Mouse (Mus musculus) lung, embryonic 16.5 days (tissue): ENCODE measurements around the gene Afap1l2. TPM values are rescaled to one million over a fixed set of nuclear protein-coding genes. Genes with fewer than 3 reads are reported as not detected.
A peak's percentile ranks its signal among the peaks of the same experiment; 100 is the strongest.

ENCODE experiments used
- ATAC-seq: fragments of 200-750 bp; cut with Nextera tagmentation; 2 replicates; pipeline ENCODE4 v1.8.0; 2017; ENCODE audit warnings: low read depth, mild to moderate bottlenecking, moderate library complexity
- H3K27ac ChIP-seq: fragments of 300-500 bp; sonication (generic); 2 replicates; pipeline ENCODE4 v1.5.1; 2014; ENCODE audit warnings: mild to moderate bottlenecking, control low read depth, low read length
- H3K27me3 ChIP-seq: fragments of 300-500 bp; sonication (generic); 2 replicates; pipeline ENCODE4 v1.6.1; 2014; ENCODE audit warnings: low read depth, low read length, mixed read lengths; ENCODE audit not compliant: control insufficient read depth, insufficient read depth
- H3K36me3 ChIP-seq: fragments of 300-500 bp; sonication (generic); 2 replicates; pipeline ENCODE4 v1.6.1; 2014; ENCODE audit warnings: low read length; ENCODE audit not compliant: control insufficient read depth, insufficient read depth
- H3K4me1 ChIP-seq: fragments of 300-500 bp; sonication (generic); replicated peaks from 2 replicates; pipeline ENCODE4 v1.6.1; 2014; ENCODE audit warnings: low read length, mixed read lengths; ENCODE audit not compliant: control insufficient read depth, insufficient read depth
- H3K4me2 ChIP-seq: fragments of 300-500 bp; sonication (generic); 2 replicates; pipeline ENCODE4 v1.6.1; 2014; ENCODE audit warnings: low read depth, low read length, control low read depth
- H3K4me3 ChIP-seq: fragments of 300-500 bp; sonication (generic); 2 replicates; pipeline ENCODE4 v1.5.1; 2014; ENCODE audit warnings: mild to moderate bottlenecking, low read length, control low read depth
- H3K9ac ChIP-seq: fragments of 300-500 bp; sonication (generic); 2 replicates; pipeline ENCODE4 v1.6.1; 2014; ENCODE audit warnings: low read length, control low read depth
- H3K9me3 ChIP-seq: fragments of 300-500 bp; sonication (generic); 2 replicates; pipeline ENCODE4 v1.6.1; 2016; ENCODE audit warnings: low read length; ENCODE audit not compliant: control insufficient read depth
- WGBS: fragments of 180-500 bp; shearing (Covaris S2); extraction: QIAGEN DNeasy Blood & Tissue Kit; methylation state at CpG from one replicate; pipeline ENCODE4 v1.1.7; 2014; 5-methylcytosine and 5-hydroxymethylcytosine counted together
- polyA plus RNA-seq: library from polyadenylated mRNA; unstranded; fragments of >200 nt; fragmentation: Nextera tagmentation; extraction: Ambion mirVana; gene quantifications from 2 replicates; pipeline ENCODE4 v1.2.1, GENCODE M21; 2015

The Afap1l2 gene
- polyA plus RNA-seq, 1 experiment from 2014 or later: 31.3 TPM

DNA sequence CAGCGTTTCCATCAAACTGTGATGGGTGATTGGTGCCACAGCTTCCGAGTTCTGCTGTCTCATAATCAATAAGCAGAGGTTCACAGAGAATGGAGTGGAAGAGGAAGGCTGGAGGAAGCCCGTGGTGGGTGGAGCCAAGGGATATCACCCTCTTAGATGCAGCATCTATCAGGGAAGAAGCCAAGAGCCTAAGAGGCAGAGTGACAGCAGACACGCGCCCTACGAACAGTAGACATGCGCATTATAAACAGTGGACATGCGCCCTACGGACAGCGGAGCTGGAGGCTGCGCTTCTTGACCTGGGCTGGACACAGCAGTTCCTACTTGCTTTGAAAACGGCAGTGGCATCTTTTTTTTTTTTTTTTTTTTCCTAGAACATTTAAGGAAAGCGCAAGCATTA, 53.2 kb downstream of the Afap1l2 start:
- ATAC-seq: no peak
- no peaks in the 10 kb centered on the region for H3K36me3 ChIP-seq
- WGBS: 77% methylated on average over 13 of the region's 13 CpGs
- no peaks in the 10 kb centered on the region for H3K9me3 ChIP-seq
- H3K4me2 ChIP-seq: no peak overlapping the region
- H3K27ac ChIP-seq: no peak overlapping the region
- H3K4me3 ChIP-seq: no peak overlapping the region
- no peaks in the 10 kb centered on the region for H3K27me3 ChIP-seq
- H3K9ac ChIP-seq: no peak overlapping the region
- H3K4me1 ChIP-seq: peaks cover 32% of the 10 kb centered on the region

GRCm38 (mm10) chr19:56953856-56954255, 54.2 kb downstream of the Afap1l2 start:
- Histone ChIP-seq H3K9ac (no peak overlapping the region), H3K4me1 (peaks cover 22% of the 10 kb centered on the region), H3K9me3 (no peaks in the 10 kb centered on the region), H3K27ac (peak overlapping the region; percentile 58), H3K4me2 (no peak overlapping the region), H3K27me3 (no peaks in the 10 kb centered on the region), H3K36me3 (no peaks in the 10 kb centered on the region), H3K4me3 (no peak overlapping the region)
- ATAC-seq: peak; percentile 53
- 46% methylated on average over 4 of the region's 4 CpGs for WGBS

GRCm38 (mm10) chr19:56950818-56951217, 57.2 kb downstream of the Afap1l2 start:
- no peak overlapping the region for H3K27ac ChIP-seq
- no peaks in the 10 kb centered on the region for H3K9me3 ChIP-seq
- H3K36me3 ChIP-seq: no peaks in the 10 kb centered on the region
- H3K4me3 ChIP-seq: no peak overlapping the region
- peaks cover 13% of the 10 kb centered on the region for H3K4me1 ChIP-seq
- H3K27me3 ChIP-seq: no peaks in the 10 kb centered on the region
- ATAC-seq: no peak
- H3K9ac ChIP-seq: no peak overlapping the region
- 79% methylated on average over 7 of the region's 7 CpGs for WGBS
- H3K4me2 ChIP-seq: no peak overlapping the region

- ATAC-seq: no peak
- 57% methylated on average over 8 of the region's 8 CpGs for WGBS
These were observed 58.2 kb downstream of the Afap1l2 start for GRCm38 (mm10) chr19:56949868-56950267.

GRCm38 (mm10) chr19:56947971-56948610, 59.9 kb downstream of the Afap1l2 start:
- Histone ChIP-seq H3K36me3 (no peaks in the 10 kb centered on the region), H3K4me2 (no peak overlapping the region), H3K9ac (no peak overlapping the region), H3K9me3 (peaks cover 3% of the 10 kb centered on the region), H3K4me1 (peaks cover under 1% of the 10 kb centered on the region; the same call in 1 of the 2 replicates), H3K27ac (no peak overlapping the region), H3K4me3 (no peak overlapping the region), H3K27me3 (no peaks in the 10 kb centered on the region)
- 56% methylated on average over 6 of the region's 6 CpGs for WGBS
- no peak for ATAC-seq

More at GRCm38 (mm10) chr19:56949868-56950267, 58.2 kb downstream of the Afap1l2 start:
- no peak overlapping the region for H3K9ac ChIP-seq
- H3K36me3 ChIP-seq: no peaks in the 10 kb centered on the region
- no peak overlapping the region for H3K4me2 ChIP-seq
- peaks cover 13% of the 10 kb centered on the region for H3K4me1 ChIP-seq
- H3K27me3 ChIP-seq: no peaks in the 10 kb centered on the region
- no peak overlapping the region for H3K27ac ChIP-seq
- no peak overlapping the region for H3K4me3 ChIP-seq
- peaks cover under 1% of the 10 kb centered on the region for H3K9me3 ChIP-seq

- no peak overlapping the region for H3K27ac ChIP-seq
- H3K4me2 ChIP-seq: no peak overlapping the region
- no peak overlapping the region for H3K9ac ChIP-seq
- H3K36me3 ChIP-seq: 0 out of 2 replicates have a peak, but pooled peaks cover 2% of the 10 kb centered on the region
- no peaks in the 10 kb centered on the region for H3K27me3 ChIP-seq
- 72% methylated on average over 3 of the region's 3 CpGs for WGBS
- no peaks in the 10 kb centered on the region; the same call in 1 of the 2 replicates for H3K4me1 ChIP-seq
- no peak overlapping the region for H3K4me3 ChIP-seq
- ATAC-seq: no peak
- H3K9me3 ChIP-seq: peaks cover 3% of the 10 kb centered on the region
These were observed 61.3 kb downstream of the Afap1l2 start for GRCm38 (mm10) chr19:56946727-56947126.

GRCm38 (mm10) chr19:56946277-56946676, 61.8 kb downstream of the Afap1l2 start:
- WGBS: 88% methylated on average over 7 of the region's 7 CpGs
- Histone ChIP-seq H3K27me3 (no peaks in the 10 kb centered on the region), H3K27ac (no peak overlapping the region), H3K4me3 (no peak overlapping the region), H3K4me1 (no peaks in the 10 kb centered on the region; the same call in 1 of the 2 replicates), H3K9ac (no peak overlapping the region), H3K9me3 (peaks cover 3% of the 10 kb centered on the region), H3K36me3 (0 out of 2 replicates have a peak, but pooled peaks cover 2% of the 10 kb centered on the region), H3K4me2 (no peak overlapping the region)
- ATAC-seq: no peak

GRCm38 (mm10) chr19:56945621-56946020, 62.4 kb downstream of the Afap1l2 start:
- 73% methylated on average over 2 of the region's 2 CpGs for WGBS
- no peak overlapping the region for H3K4me2 ChIP-seq
- no peak overlapping the region for H3K9ac ChIP-seq
- H3K36me3 ChIP-seq: 0 out of 2 replicates have a peak, but pooled peaks cover 2% of the 10 kb centered on the region
- no peak overlapping the region for H3K27ac ChIP-seq
- no peak for ATAC-seq
- H3K9me3 ChIP-seq: peaks cover 3% of the 10 kb centered on the region
- no peaks in the 10 kb centered on the region; the same call in 1 of the 2 replicates for H3K4me1 ChIP-seq
- H3K27me3 ChIP-seq: no peaks in the 10 kb centered on the region
- H3K4me3 ChIP-seq: no peak overlapping the region

GRCm38 (mm10) chr19:56944826-56945225, 63.2 kb downstream of the Afap1l2 start:
- H3K27ac ChIP-seq: peak overlapping the region; percentile 7; the same call in 1 of the 2 replicates
- H3K4me2 ChIP-seq: no peak overlapping the region
- H3K4me3 ChIP-seq: no peak overlapping the region
- 98% methylated on average over 3 of the region's 3 CpGs for WGBS
- no peaks in the 10 kb centered on the region; the same call in 1 of the 2 replicates for H3K4me1 ChIP-seq
- no peaks in the 10 kb centered on the region for H3K27me3 ChIP-seq
- H3K36me3 ChIP-seq: 0 out of 2 replicates have a peak, but pooled peaks cover 2% of the 10 kb centered on the region
- no peak for ATAC-seq
- peaks cover 3% of the 10 kb centered on the region for H3K9me3 ChIP-seq
- no peak overlapping the region for H3K9ac ChIP-seq
